Mouse (Mus musculus): ENCODE results near the gene Gm17535. TPM values are rescaled to one million over a fixed set of nuclear protein-coding genes. Genes with fewer than 3 reads are reported as not detected.
"Not testable (repeated sequence)": the region's sequence is repeated elsewhere in the genome, so short reads cannot be mapped to it uniquely, and the experiment has no call there.

The Gm17535 gene
- total RNA-seq (2021) = not detected
- long read RNA-seq = 0 reads

DNA sequence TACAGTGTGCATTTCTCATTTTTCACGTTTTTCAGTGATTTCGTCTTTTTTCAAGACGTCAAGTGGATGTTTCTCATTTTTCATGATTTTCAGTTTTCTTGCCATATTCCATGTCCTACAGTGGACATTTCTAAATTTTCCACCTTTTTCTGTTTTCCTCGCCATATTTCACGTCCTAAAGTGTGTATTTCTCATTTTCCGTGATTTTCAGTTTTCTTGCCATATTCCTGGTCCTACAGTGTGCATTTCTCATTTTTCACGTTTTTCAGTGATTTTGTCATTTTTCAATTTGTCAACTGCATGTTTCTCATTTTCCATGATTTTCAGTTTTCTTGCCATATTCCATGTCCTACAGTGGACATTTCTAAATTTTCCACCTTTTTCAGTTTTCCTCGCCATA is at the start of gene Gm17535:
Gene Gm17535, plus strand, starts transcription at position 301 of the 400 bp plus-strand sequence.
- DNase-seq (ENCODE audit: low spot score in 2 of 2) = not testable (repeated sequence)

DNA sequence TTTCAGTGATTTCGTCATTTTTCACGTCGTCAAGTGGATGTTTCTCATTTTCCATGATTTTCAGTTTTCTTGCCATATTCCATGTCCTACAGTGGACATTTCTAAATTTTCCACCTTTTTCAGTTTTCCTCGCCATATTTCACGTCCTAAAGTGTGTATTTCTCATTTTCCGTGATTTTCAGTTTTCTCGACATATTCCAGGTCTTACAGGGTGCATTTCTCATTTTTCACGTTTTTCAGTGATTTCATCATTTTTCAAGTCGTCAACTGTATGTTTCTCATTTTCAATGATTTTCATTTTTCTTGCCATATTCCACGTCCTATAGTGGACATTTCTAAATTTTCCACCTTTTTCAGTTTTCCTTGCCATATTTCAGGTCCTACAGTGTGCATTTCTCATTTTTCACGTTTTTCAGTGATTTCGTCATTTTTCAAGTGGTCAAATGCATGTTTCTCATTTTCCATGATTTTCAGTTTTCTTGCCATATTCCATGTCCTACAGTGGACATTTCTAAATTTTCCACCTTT is 33.9 kb upstream of the Gm17535 start, which contains the start of gene Gm10722:
Gene Gm10722, plus strand, starts transcription at position 478 of the 528 bp plus-strand sequence.
- peak; percentile 22 to 29 for DNase-seq (ENCODE audit: low spot score in 2 of 2)

DNA sequence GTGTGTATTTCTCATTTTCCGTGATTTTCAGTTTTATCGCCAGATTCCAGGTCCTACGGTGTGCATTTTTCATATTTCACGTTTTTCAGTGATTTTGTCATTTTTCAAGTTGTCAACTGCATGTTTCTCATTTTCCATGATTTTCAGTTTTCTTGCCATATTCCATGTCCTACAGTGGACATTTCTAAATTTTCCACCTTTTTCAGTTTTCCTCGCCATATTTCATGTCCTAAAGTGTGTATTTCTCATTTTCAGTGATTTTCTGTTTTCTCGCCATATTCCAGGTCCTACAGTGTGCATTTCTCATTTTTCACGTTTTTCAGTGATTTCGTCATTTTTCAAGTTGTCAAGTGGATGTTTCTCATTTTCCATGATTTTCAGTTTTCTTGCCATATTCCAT is 33.4 kb upstream of the Gm17535 start:
- DNase-seq (ENCODE audit: low spot score in 2 of 2) = peak; percentile 20 to 33

DNA sequence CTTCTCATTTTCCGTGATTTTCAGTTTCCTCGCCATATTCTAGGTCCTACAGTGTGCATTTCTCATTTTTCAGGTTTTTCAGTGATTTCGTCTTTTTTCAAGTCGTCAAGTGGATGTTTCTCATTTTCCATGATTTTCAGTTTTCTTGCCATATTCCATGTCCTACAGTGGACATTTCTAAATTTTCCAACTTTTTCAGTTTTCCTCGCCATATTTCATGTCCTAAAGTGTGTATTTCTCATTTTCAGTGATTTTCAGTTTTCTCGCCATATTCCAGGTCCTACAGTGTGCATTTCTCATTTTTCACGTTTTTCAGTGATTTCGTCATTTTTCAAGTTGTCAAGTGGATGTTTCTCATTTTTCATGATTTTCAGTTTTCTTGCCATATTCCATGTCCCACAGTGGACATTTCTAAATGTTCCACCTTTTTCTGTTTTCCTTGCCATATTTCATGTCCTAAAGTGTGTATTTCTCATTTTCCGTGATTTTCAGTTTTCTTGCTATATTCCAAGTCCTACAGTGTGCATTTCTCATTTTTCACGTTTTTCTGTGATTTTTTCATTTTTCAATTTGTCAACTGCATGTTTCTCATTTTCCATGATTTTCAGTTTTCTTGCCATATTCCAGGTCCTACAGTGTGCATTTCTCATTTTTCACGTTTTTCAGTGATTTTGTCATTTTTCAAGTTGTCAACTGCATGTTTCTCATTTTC is 32.3 kb upstream of the Gm17535 start:
- peak; percentile 100 for DNase-seq (ENCODE audit: low spot score in 2 of 2)

DNA sequence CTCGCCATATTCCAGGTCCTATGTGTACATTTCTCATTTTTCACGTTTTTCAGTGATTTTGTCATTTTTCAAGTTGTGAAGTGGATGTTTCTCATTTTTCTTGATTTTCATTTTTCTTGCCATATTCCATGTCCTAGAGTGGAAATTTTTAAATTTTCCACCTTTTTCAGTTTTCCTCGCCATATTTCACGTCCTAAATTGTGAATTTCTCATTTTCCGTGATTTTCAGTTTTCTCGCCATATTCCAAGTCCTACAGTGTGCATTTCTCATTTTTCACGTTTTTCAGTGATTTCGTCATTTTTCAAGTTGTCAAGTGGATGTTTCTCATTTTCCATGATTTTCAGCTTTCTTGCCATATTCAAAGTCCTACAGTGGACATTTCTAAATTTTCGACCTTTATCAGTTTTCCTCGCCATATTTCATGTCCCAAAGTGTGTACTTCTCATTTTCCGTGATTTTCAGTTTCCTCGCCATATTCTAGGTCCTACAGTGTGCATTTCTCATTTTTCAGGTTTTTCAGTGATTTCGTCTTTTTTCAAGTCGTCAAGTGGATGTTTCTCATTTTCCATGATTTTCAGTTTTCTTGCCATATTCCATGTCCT is 31.5 kb upstream of the Gm17535 start, which contains the start of gene Gm11168:
Gene Gm11168, plus strand, starts transcription at position 553 of the 603 bp plus-strand sequence.
- not testable (repeated sequence) for DNase-seq (ENCODE audit: low spot score in 2 of 2)

DNA sequence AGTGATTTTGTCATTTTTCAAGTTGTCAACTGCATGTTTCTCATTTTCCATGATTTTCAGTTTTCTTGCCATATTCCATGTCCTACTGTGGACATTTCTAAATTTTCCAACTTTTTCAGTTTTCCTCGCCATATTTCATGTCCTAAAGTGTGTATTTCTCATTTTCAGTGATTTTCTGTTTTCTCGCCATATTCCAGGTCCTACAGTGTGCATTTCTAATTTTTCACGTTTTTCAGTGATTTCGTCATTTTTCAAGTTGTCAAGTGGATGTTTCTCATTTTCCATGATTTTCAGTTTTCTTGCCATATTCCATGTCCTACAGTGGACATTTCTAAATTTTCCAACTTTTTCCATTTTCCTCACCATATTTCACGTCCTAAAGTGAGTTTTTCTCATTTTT is 28.2 kb upstream of the Gm17535 start:
- DNase-seq (ENCODE audit: low spot score in 2 of 2) = not testable (repeated sequence)

DNA sequence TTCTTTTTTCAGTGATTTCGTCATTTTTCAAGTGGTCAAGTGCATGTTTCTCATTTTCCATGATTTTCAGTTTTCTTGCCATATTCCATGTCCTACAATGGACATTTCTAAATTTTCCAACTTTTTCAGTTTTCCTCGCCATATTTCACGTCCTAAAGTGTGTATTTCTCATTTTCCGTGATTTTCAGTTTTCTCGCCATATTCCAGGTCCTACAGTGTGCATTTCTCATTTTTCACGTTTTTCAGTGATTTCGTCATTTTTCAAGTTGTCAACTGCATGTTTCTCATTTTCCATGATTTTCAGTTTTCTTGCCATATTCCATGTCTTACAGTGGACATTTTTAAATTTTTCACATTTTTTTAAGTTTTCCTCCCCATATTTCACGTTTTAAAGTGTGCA is 27.8 kb upstream of the Gm17535 start:
- peak; percentile 95 to 100 for DNase-seq (ENCODE audit: low spot score in 2 of 2)

DNA sequence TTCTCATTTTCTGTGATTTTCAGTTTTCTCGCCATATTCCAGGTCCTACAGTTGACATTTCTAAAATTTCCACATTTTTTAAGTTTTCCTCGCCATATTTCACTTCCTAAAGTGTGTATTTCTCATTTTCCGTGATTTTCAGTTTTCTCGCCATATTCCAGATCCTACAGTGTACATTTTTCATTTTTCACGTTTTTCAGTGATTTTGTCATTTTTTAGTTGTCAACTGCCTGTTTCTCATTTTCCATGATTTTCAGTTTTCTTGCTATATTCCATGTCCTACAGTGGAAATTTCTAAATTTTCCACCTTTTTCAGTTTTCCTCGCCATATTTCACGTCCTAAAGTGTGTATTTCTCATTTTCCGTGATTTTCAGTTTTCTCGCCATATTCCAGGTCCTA is 27.1 kb upstream of the Gm17535 start:
- not testable (repeated sequence) for DNase-seq (ENCODE audit: low spot score in 2 of 2)

DNA sequence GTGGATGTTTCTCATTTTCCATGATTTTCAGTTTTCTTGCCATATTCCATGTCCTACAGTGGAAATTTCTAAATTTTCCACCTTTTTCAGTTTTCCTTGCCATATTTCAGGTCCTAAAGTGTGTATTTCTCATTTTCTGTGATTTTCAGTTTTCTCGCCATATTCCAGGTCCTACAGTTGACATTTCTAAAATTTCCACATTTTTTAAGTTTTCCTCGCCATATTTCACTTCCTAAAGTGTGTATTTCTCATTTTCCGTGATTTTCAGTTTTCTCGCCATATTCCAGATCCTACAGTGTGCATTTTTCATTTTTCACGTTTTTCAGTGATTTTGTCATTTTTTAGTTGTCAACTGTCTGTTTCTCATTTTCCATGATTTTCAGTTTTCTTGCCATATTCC is 25.1 kb upstream of the Gm17535 start:
- not testable (repeated sequence) for DNase-seq (ENCODE audit: low spot score in 2 of 2)

DNA sequence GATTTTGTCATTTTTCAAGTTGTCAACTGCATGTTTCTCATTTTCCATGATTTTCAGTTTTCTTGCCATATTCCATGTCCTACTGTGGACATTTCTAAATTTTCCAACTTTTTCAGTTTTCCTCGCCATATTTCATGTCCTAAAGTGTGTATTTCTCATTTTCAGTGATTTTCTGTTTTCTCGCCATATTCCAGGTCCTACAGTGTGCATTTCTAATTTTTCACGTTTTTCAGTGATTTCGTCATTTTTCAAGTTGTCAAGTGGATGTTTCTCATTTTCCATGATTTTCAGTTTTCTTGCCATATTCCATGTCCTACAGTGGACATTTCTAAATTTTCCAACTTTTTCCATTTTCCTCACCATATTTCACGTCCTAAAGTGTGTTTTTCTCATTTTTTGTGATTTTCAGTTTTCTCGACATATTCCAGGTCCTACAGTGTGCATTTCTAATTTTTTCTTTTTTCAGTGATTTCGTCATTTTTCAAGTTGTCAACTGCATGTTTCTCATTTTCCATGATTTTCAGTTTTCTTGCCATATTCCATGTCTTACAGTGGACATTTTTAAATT is 22.3 kb upstream of the Gm17535 start:
- DNase-seq (ENCODE audit: low spot score in 2 of 2) = not testable (repeated sequence)

DNA sequence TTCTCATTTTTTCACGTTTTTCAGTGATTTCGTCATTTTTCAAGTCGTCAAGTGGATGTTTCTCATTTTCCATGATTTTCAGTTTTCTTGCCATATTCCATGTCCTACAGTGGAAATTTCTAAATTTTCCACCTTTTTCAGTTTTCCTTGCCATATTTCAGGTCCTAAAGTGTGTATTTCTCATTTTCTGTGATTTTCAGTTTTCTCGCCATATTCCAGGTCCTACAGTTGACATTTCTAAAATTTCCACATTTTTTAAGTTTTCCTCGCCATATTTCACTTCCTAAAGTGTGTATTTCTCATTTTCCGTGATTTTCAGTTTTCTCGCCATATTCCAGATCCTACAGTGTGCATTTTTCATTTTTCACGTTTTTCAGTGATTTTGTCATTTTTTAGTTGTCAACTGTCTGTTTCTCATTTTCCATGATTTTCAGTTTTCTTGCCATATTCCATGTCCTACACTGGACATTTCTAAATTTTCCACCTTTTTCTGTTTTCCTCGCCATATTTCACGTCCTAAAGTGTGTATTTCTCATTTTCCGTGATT is 21.6 kb upstream of the Gm17535 start, which contains the start of gene Gm10721:
Gene Gm10721, plus strand, starts transcription at position 408 of the 547 bp plus-strand sequence.
- DNase-seq (ENCODE audit: low spot score in 2 of 2) = not testable (repeated sequence)

DNA sequence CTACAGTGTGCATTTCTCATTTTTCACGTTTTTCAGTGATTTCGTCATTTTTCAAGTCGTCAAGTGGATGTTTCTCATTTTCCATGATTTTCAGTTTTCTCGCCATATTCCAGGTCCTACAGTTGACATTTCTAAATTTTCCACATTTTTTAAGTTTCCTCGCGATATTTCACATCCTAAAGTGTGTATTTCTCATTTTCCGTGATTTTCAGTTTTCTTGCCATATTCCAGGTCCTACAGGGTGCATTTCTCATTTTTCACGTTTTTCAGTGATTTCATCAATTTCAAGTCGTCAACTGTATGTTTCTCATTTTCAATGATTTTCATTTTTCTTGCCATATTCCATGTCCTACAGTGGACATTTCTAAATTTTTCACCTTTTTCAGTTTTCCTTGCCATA is 19.0 kb upstream of the Gm17535 start, which contains the start of gene Gm10720:
Gene Gm10720, plus strand, starts transcription at position 301 of the 400 bp plus-strand sequence.
- not testable (repeated sequence) for DNase-seq (ENCODE audit: low spot score in 2 of 2)

DNA sequence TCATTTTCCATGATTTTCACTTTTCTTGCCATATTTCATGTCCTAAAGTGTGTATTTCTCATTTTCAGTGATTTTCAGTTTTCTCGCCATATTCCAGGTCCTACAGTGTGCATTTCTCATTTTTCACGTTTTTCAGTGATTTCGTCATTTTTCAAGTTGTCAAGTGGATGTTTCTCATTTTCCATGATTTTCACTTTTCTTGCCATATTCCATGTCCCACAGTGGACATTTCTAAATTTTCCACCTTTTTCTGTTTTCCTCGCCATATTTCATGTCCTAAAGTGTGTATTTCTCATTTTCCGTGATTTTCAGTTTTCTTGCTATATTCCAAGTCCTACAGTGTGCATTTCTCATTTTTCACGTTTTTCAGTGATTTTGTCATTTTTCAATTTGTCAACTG is 18.5 kb upstream of the Gm17535 start:
- peak in 1 of 2 experiments; percentile 1 for DNase-seq (ENCODE audit: low spot score in 2 of 2)

DNA sequence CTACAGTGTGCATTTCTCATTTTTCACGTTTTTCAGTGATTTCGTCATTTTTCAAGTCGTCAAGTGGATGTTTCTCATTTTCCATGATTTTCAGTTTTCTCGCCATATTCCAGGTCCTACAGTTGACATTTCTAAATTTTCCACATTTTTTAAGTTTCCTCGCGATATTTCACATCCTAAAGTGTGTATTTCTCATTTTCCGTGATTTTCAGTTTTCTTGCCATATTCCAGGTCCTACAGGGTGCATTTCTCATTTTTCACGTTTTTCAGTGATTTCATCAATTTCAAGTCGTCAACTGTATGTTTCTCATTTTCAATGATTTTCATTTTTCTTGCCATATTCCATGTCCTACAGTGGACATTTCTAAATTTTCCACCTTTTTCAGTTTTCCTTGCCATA is 17.3 kb upstream of the Gm17535 start, which contains the start of gene Gm10719:
Gene Gm10719, plus strand, starts transcription at position 301 of the 400 bp plus-strand sequence.
- DNase-seq (ENCODE audit: low spot score in 2 of 2) = not testable (repeated sequence)

DNA sequence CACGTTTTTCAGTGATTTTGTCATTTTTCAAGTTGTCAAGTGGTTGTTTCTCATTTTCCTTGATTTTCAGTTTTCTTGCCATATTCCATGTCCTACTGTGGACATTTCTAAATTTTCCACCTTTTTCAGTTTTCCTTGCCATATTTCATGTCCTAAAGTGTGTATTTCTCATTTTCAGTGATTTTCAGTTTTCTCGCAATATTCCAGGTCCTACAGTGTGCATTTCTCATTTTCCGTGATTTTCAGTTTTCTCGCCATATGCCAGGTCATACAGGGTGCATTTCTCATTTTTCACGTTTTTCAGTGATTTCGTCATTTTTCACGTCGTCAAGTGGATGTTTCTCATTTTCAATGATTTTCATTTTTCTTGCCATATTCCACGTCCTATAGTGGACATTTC is 15.5 kb upstream of the Gm17535 start:
- DNase-seq (ENCODE audit: low spot score in 2 of 2) = peak; percentile 4 to 52

DNA sequence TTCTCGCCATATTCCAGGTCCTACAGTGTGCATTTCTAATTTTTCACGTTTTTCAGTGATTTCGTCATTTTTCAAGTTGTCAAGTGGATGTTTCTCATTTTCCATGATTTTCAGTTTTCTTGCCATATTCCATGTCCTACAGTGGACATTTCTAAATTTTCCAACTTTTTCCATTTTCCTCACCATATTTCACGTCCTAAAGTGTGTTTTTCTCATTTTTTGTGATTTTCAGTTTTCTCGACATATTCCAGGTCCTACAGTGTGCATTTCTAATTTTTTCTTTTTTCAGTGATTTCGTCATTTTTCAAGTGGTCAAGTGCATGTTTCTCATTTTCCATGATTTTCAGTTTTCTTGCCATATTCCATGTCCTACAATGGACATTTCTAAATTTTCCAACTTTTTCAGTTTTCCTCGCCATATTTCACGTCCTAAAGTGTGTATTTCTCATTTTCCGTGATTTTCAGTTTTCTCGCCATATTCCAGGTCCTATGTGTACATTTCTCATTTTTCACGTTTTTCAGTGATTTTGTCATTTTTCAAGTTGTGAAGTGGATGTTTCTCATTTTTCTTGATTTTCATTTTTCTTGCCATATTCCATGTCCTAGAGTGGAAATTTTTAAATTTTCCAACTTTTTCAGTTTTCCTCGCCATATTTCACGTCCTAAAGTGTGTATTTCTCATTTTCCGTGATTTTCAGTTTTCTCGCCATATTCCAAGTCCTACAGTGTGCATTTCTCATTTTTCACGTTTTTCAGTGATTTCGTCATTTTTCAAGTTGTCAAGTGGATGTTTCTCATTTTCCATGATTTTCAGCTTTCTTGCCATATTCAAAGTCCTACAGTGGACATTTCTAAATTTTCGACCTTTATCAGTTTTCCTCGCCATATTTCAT is 14.3 kb upstream of the Gm17535 start:
- peak; percentile 42 to 70 for DNase-seq (ENCODE audit: low spot score in 2 of 2)

DNA sequence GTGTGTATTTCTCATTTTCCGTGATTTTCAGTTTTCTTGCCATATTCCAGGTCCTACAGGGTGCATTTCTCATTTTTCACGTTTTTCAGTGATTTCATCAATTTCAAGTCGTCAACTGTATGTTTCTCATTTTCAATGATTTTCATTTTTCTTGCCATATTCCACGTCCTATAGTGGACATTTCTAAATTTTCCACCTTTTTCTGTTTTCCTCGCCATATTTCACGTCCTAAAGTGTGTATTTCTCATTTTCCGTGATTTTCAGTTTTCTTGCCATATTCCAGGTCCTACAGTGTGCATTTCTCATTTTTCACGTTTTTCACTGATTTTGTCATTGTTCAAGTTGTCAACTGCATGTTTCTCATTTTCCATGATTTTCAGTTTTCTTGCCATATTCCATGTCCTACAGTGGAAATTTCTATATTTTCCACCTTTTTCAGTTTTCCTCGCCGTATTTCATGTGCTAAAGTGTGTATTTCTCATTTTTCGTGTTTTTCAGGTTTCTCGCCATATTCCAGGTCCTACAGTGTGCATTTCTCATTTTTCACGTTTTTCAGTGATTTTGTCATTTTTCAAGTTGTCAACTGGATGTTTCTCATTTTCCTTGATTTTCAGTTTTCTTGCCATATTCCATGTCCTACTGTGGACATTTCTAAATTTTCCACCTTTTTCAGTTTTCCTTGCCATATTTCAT is 11.9 kb upstream of the Gm17535 start:
- DNase-seq (ENCODE audit: low spot score in 2 of 2) = peak; percentile 78 to 83

DNA sequence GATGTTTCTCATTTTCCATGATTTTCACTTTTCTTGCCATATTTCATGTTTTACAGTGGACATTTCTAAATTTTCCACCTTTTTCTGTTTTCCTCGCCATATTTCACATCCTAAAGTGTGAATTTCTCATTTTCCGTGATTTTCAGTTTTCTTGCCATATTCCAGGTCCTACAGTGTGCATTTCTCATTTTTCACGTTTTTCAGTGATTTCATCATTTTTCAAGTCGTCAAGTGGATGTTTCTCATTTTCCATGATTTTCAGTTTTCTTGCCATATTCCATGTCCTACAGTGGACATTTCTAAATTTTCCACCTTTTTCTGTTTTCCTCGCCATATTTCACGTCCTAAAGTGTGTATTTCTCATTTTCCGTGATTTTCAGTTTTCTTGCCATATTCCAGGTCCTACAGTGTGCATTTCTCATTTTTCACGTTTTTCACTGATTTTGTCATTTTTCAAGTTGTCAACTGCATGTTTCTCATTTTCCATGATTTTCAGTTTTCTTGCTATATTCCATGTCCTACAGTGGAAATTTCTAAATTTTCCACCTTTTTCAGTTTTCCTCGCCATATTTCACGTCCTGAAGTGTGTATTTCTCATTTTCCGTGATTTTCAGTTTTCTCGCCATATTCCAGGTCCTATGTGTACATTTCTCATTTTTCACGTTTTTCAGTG is 11.0 kb upstream of the Gm17535 start, which contains the start of gene Gm10718:
Gene Gm10718, plus strand, starts transcription at position 236 of the 673 bp plus-strand sequence.
- DNase-seq (ENCODE audit: low spot score in 2 of 2) = peak; percentile 10 to 67
